Mouse (Mus musculus): ENCODE results near the gene Pdcl2. TPM values are rescaled to one million over a fixed set of nuclear protein-coding genes. Genes with fewer than 3 reads are reported as not detected.

Gene Pdcl2
- polyA plus RNA-seq (2016; fragmentation: Nextera tagmentation; extraction: Ambion mirVana) = not detected in 2 replicates

GRCm38 (mm10) chr5:76330953-76331352 is at the start of gene Pdcl2:
Gene Pdcl2, minus strand, starts transcription at chr5:76331156.
- Histone ChIP-seq H3K9me3 (no peaks in the 10 kb centered on the region), H3K27ac (no peak within 1 kb of the TSS), H3K4me3 (no peak within 1 kb of the TSS), H3K27me3 (ENCODE audit: poor library complexity, severe bottlenecking) (no peaks in the 10 kb centered on the region), H3K36me3 (replicated peaks) (no peaks in the 10 kb centered on the region), H3K4me1 (peaks cover 6% of the 10 kb centered on the region; the same call in 1 of the 2 replicates)
- 92% methylated on average over 7 of the region's 7 CpGs for WGBS
- DNase-seq (ENCODE audit: extremely low spot score, low spot score) = no peak

GRCm38 (mm10) chr5:76379216-76379615 is 48.3 kb upstream of the Pdcl2 start:
- H3K4me3 ChIP-seq = no peak overlapping the region
- no peaks in the 10 kb centered on the region for H3K27me3 ChIP-seq (ENCODE audit: poor library complexity, severe bottlenecking)
- no peak for DNase-seq (ENCODE audit: extremely low spot score, low spot score)
- H3K27ac ChIP-seq = no peak overlapping the region
- no peaks in the 10 kb centered on the region for H3K36me3 ChIP-seq (replicated peaks)
- H3K4me1 ChIP-seq = no peaks in the 10 kb centered on the region
- H3K9me3 ChIP-seq = no peaks in the 10 kb centered on the region
- 49% methylated on average over 3 of the region's 3 CpGs for WGBS

GRCm38 (mm10) chr5:76369215-76369840 is 38.4 kb upstream of the Pdcl2 start:
- peaks cover 5% of the 10 kb centered on the region for H3K4me1 ChIP-seq
- 88% methylated on average over 8 of the region's 8 CpGs for WGBS
- H3K27me3 ChIP-seq (ENCODE audit: poor library complexity, severe bottlenecking) = peaks cover 16% of the 10 kb centered on the region
- H3K4me3 ChIP-seq = no peak overlapping the region
- no peaks in the 10 kb centered on the region for H3K36me3 ChIP-seq (replicated peaks)
- no peaks in the 10 kb centered on the region for H3K9me3 ChIP-seq
- no peak overlapping the region for H3K27ac ChIP-seq
- no peak for DNase-seq (ENCODE audit: extremely low spot score, low spot score)

GRCm38 (mm10) chr5:76365406-76365805 is 34.5 kb upstream of the Pdcl2 start:
- Histone ChIP-seq H3K4me1 (peaks cover 21% of the 10 kb centered on the region), H3K4me3 (no peak overlapping the region), H3K9me3 (no peaks in the 10 kb centered on the region), H3K36me3 (replicated peaks) (no peaks in the 10 kb centered on the region), H3K27ac (no peak overlapping the region), H3K27me3 (ENCODE audit: poor library complexity, severe bottlenecking) (peaks cover 51% of the 10 kb centered on the region)
- 48% methylated on average over 5 of the region's 5 CpGs for WGBS
- no peak for DNase-seq (ENCODE audit: extremely low spot score, low spot score)

- WGBS = 5% methylated on average over 35 of the region's 35 CpGs
- DNase-seq (ENCODE audit: extremely low spot score, low spot score) = no peak
- peak within 1 kb of the TSS; percentile 53 for H3K4me3 ChIP-seq
- H3K9me3 ChIP-seq = no peaks in the 10 kb centered on the region
- H3K27ac ChIP-seq = peak within 1 kb of the TSS; percentile 32; the same call in 1 of the 2 replicates
- H3K36me3 ChIP-seq (replicated peaks) = no peaks in the 10 kb centered on the region
- H3K4me1 ChIP-seq = peaks cover 21% of the 10 kb centered on the region
- H3K27me3 ChIP-seq (ENCODE audit: poor library complexity, severe bottlenecking) = peaks cover 51% of the 10 kb centered on the region
Observed at GRCm38 (mm10) chr5:76363453-76364104, 32.6 kb upstream of the Pdcl2 start, which contains the start of gene Nmu. Gene Nmu, minus strand, starts transcription at chr5:76363788.

- H3K27me3 ChIP-seq (ENCODE audit: poor library complexity, severe bottlenecking) = peaks cover 50% of the 10 kb centered on the region
- no peak for DNase-seq (ENCODE audit: extremely low spot score, low spot score)
Observed at GRCm38 (mm10) chr5:76360786-76361185, 29.8 kb upstream of the Pdcl2 start.

GRCm38 (mm10) chr5:76360057-76360456 is 29.1 kb upstream of the Pdcl2 start:
- Histone ChIP-seq H3K36me3 (replicated peaks) (no peaks in the 10 kb centered on the region), H3K27me3 (ENCODE audit: poor library complexity, severe bottlenecking) (peaks cover 43% of the 10 kb centered on the region), H3K9me3 (no peaks in the 10 kb centered on the region), H3K4me3 (no peak overlapping the region), H3K27ac (no peak overlapping the region), H3K4me1 (peaks cover 17% of the 10 kb centered on the region)
- WGBS = 65% methylated on average over 1 of the region's 1 CpGs
- no peak for DNase-seq (ENCODE audit: extremely low spot score, low spot score)

More at GRCm38 (mm10) chr5:76360786-76361185, 29.8 kb upstream of the Pdcl2 start:
- Histone ChIP-seq H3K27ac (no peak overlapping the region), H3K36me3 (replicated peaks) (no peaks in the 10 kb centered on the region), H3K4me1 (peaks cover 21% of the 10 kb centered on the region), H3K9me3 (no peaks in the 10 kb centered on the region), H3K4me3 (no peak overlapping the region)
- 92% methylated on average over 4 of the region's 4 CpGs for WGBS

- no peaks in the 10 kb centered on the region for H3K9me3 ChIP-seq
- no peak overlapping the region for H3K4me3 ChIP-seq
- no peaks in the 10 kb centered on the region for H3K36me3 ChIP-seq (replicated peaks)
- H3K27me3 ChIP-seq (ENCODE audit: poor library complexity, severe bottlenecking) = no peaks in the 10 kb centered on the region
- H3K27ac ChIP-seq = no peak overlapping the region
- peaks cover 9% of the 10 kb centered on the region for H3K4me1 ChIP-seq
- 45% methylated on average over 7 of the region's 7 CpGs for WGBS
- DNase-seq (ENCODE audit: extremely low spot score, low spot score) = peak; percentile 18
Observed at GRCm38 (mm10) chr5:76351953-76352611, 21.1 kb upstream of the Pdcl2 start.

- no peaks in the 10 kb centered on the region for H3K36me3 ChIP-seq (replicated peaks)
Observed at GRCm38 (mm10) chr5:76351537-76351936, 20.6 kb upstream of the Pdcl2 start.

GRCm38 (mm10) chr5:76346137-76346536 is 15.2 kb upstream of the Pdcl2 start:
- Histone ChIP-seq H3K27me3 (ENCODE audit: poor library complexity, severe bottlenecking) (no peaks in the 10 kb centered on the region), H3K4me1 (peaks cover 7% of the 10 kb centered on the region), H3K27ac (no peak overlapping the region), H3K36me3 (replicated peaks) (no peaks in the 10 kb centered on the region), H3K9me3 (no peaks in the 10 kb centered on the region), H3K4me3 (no peak overlapping the region)
- no peak for DNase-seq (ENCODE audit: extremely low spot score, low spot score)
- WGBS = 49% methylated on average over 2 of the region's 2 CpGs

More at GRCm38 (mm10) chr5:76351537-76351936, 20.6 kb upstream of the Pdcl2 start:
- H3K4me1 ChIP-seq = peaks cover 10% of the 10 kb centered on the region
- no peak for DNase-seq (ENCODE audit: extremely low spot score, low spot score)
- H3K27ac ChIP-seq = no peak overlapping the region
- H3K27me3 ChIP-seq (ENCODE audit: poor library complexity, severe bottlenecking) = no peaks in the 10 kb centered on the region
- WGBS = 84% methylated on average over 5 of the region's 5 CpGs
- H3K4me3 ChIP-seq = no peak overlapping the region
- no peaks in the 10 kb centered on the region for H3K9me3 ChIP-seq

- DNase-seq (ENCODE audit: extremely low spot score, low spot score) = no peak
- Histone ChIP-seq H3K27ac (no peak overlapping the region), H3K36me3 (replicated peaks) (no peaks in the 10 kb centered on the region), H3K4me3 (no peak overlapping the region), H3K4me1 (peaks cover under 1% of the 10 kb centered on the region; the same call in 1 of the 2 replicates), H3K27me3 (ENCODE audit: poor library complexity, severe bottlenecking) (no peaks in the 10 kb centered on the region), H3K9me3 (no peaks in the 10 kb centered on the region)
- 97% methylated on average over 2 of the region's 2 CpGs for WGBS
Observed at GRCm38 (mm10) chr5:76340931-76341330, 10.0 kb upstream of the Pdcl2 start.

GRCm38 (mm10) chr5:76337100-76337499 is 6.1 kb upstream of the Pdcl2 start:
- H3K4me3 ChIP-seq = no peak overlapping the region
- DNase-seq (ENCODE audit: extremely low spot score, low spot score) = no peak
- H3K4me1 ChIP-seq = peaks cover 6% of the 10 kb centered on the region; the same call in 1 of the 2 replicates
- 87% methylated on average over 8 of the region's 8 CpGs for WGBS
- H3K36me3 ChIP-seq (replicated peaks) = no peaks in the 10 kb centered on the region
- H3K9me3 ChIP-seq = no peaks in the 10 kb centered on the region
- H3K27me3 ChIP-seq (ENCODE audit: poor library complexity, severe bottlenecking) = no peaks in the 10 kb centered on the region
- H3K27ac ChIP-seq = no peak overlapping the region

GRCm38 (mm10) chr5:76333833-76334232 is 2.9 kb upstream of the Pdcl2 start:
- Histone ChIP-seq H3K27me3 (ENCODE audit: poor library complexity, severe bottlenecking) (no peaks in the 10 kb centered on the region), H3K4me1 (peaks cover 6% of the 10 kb centered on the region; the same call in 1 of the 2 replicates), H3K9me3 (no peaks in the 10 kb centered on the region), H3K27ac (no peak overlapping the region), H3K36me3 (replicated peaks) (no peaks in the 10 kb centered on the region), H3K4me3 (no peak overlapping the region)
- DNase-seq (ENCODE audit: extremely low spot score, low spot score) = no peak
- 76% methylated on average over 4 of the region's 4 CpGs for WGBS
